Mouse (Mus musculus): Measurements from ENCODE around the gene Lpp.

Gene Lpp

DNA sequence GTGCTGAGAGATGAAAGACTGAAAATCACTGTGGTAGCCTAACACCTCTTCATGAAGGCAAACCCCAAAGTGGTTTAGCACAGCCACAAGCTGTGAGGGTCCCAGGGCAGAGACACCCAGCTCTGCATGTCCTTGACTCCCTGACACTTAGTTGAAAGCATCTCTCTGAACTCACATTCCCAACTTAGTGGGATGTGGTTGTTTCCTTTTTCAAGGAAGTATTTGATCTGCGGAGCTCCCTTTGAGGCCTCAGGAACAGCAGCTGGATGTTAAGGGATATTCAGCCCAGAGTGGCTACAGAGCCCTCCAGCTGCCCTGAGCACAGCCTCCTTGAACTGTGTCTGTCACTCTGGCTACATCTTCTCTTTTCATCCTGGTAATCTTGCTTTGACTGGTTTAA lies 48.0 kb downstream of the Lpp start:
- no peak for DNase-seq

DNA sequence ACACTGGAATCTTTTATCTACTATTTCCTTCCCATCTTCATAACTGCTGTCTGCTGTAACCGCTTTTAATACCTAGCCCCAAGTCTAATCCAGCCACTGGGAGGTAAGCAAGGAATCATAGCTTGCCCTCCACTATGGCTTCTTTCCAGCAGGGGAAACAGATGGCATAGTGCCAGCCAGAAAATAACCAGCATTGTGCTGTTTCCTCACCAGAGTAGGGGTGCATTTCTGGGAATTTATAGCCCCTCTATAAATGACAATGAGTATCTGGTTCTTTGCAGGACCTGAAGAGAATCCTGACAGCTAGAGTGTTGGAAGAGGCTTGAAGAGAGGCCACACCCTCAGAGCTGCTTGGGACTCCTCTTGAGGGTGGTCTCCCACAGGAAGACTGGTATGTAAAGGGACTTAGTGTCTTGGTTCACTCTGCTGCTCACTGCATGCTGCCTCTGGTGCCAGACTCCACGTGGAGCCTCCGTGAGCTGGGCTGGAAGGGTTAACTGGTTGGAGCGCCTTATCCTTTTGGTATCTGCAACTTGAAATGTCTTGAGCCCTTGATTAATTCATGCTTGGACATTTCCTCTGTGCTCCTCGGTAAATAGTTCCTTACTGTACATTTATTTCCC lies 49.3 kb downstream of the Lpp start:
- DNase-seq, result no peak

DNA sequence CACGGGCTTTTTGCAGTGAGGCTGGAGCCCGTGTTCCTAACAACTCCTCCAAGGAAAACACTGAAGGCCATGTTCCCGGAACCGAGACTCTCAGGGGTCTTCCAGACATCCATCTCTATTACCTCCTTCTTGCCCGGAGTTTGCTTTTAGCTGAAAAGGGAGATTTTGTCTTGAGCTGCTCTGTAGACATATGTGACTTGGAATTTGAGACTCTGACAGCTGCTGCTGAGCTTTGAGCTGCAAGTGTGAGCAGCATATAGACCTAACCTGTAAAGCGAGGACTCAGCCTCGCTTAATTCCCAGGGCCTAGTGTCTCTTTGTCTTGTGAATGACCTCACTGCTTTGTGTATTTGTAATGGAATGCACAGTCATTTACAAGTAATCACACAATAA lies 49.8 kb downstream of the Lpp start:
- no peak for DNase-seq

GRCm38 (mm10) chr16:24443555-24443954 lies 50.2 kb downstream of the Lpp start:
- DNase-seq, result no peak

GRCm38 (mm10) chr16:24444818-24445217 lies 51.5 kb downstream of the Lpp start:
- no peak for DNase-seq

GRCm38 (mm10) chr16:24445473-24445872 lies 52.2 kb downstream of the Lpp start:
- DNase-seq, result no peak

DNA sequence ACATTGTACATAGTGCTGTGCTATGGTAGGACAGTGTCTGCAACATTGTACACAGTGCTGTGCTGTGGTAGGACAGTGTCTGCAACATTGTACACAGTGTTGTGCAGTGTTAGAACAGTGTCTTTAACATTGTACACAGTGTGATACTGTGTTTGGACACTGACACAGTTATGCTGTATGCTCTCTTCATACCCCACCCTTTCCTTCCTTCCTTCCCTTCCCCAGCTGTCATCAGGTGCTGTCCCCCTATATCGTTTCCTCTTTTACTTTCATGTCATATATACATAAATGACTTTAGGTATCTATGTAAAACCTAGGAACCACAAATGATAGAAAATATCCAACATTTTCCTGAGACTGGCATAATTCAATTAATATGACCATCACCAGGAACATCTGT lies 53.1 kb downstream of the Lpp start:
- peak in 1 of 2 experiments; percentile 24 for DNase-seq

DNA sequence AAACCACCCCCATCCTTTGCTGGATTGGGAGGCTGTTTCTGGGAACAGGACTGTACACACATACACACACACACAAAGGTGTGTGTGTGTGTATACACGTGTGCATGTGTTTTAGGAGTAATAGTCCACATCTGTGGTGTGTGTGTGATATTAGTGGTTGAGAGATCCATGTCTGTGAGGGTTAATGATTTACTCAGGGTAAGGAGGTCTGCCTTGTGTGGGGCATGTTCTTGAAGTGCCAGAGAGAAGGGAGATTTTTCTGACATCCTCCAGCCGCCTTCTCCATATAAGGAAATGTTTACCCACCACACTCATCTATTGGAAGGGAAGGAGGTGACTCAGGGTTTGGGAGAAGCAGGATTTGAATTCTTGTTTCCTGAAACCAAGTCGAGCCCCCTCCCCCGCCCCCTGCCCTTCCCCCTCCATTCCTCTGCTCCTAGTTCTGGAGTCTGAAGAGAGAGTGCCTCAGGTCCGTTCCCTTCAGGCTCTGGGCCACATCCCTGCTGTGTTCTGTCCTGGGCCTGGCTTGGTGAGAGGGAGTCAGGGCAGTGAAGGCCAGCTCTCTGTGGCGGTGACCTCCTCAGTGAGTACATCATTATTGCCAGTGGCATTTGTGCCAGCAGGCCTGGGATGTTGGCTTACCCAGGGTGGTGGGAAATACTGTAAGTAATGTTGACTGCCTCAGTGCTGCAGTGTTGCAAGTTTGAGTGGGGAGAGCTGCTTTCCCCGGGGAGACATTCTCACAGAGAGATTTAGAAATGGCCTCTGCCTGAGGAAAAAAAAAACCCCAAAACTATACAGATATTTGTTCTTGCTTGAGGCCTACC lies 54.6 kb downstream of the Lpp start:
- DNase-seq, result no peak

DNA sequence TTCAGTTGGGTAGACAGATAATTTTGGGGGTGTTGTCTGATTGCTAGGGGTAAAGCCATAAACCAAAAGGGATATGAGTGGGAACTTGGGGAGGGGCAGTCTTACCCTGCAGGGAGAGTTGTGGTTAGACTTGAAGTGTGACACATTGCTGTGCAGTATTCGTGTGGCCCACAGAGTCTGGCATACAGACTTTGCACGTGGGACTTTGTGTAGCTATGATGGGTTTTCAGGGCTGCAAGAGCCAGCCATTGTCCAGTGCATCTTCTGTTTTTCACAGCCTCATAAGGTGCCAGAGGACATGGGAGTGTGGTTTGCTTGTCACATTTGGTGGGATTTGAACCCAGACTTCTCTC lies 55.2 kb downstream of the Lpp start:
- no peak for DNase-seq

- no peak for DNase-seq
Observed at GRCm38 (mm10) chr16:24449806-24450205, 56.5 kb downstream of the Lpp start.

- DNase-seq, result no peak
Observed at GRCm38 (mm10) chr16:24450256-24450655, 56.9 kb downstream of the Lpp start.

- no peak for DNase-seq
Observed at GRCm38 (mm10) chr16:24451123-24451522, 57.8 kb downstream of the Lpp start.

GRCm38 (mm10) chr16:24453536-24453935 lies 60.2 kb downstream of the Lpp start:
- DNase-seq, result no peak

GRCm38 (mm10) chr16:24454493-24454892 lies 61.2 kb downstream of the Lpp start:
- no peak for DNase-seq

GRCm38 (mm10) chr16:24455361-24455855 lies 62.1 kb downstream of the Lpp start:
- DNase-seq, result no peak

DNA sequence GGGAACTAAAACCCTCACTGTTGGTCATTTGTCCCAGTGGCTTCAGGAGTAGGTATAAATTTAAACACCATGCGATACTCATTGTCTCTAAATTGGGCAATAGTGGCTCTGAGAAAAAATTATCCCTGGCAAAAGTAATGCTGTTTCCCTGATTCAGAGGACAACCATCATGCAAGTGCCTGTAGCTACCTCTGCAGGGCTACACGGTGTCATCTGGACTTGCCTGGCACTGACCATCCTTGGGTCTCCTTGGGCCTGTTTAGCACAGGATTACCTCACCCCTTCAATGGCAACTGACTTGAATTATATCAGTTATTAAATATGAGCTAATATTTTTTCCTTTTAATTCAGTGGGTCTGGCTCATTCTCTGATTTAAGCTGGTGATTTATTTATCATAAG lies 70.5 kb downstream of the Lpp start:
- no peak for DNase-seq

- no peak for DNase-seq
Observed at GRCm38 (mm10) chr16:24464436-24464835, 71.1 kb downstream of the Lpp start.

DNA sequence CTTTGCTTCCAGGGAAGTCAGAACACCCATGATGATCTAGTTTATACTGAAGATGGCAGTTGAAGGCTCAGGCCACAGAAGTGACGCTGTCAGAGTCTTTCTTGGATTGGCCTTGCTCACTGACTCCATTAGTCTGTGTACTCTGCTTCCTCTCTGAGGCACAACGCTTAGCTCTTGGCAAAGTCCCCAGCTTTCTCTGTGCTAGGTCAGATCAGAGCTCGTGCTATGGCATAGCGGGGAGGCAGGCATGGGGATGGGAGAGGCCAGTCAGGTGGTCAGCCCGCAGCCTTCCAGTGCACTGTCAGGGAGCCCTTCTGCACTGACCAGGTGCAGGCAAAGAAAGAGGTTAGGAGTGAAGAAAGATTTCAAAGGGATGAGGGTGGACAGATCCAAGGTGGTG lies 72.3 kb downstream of the Lpp start:
- DNase-seq, result no peak

DNA sequence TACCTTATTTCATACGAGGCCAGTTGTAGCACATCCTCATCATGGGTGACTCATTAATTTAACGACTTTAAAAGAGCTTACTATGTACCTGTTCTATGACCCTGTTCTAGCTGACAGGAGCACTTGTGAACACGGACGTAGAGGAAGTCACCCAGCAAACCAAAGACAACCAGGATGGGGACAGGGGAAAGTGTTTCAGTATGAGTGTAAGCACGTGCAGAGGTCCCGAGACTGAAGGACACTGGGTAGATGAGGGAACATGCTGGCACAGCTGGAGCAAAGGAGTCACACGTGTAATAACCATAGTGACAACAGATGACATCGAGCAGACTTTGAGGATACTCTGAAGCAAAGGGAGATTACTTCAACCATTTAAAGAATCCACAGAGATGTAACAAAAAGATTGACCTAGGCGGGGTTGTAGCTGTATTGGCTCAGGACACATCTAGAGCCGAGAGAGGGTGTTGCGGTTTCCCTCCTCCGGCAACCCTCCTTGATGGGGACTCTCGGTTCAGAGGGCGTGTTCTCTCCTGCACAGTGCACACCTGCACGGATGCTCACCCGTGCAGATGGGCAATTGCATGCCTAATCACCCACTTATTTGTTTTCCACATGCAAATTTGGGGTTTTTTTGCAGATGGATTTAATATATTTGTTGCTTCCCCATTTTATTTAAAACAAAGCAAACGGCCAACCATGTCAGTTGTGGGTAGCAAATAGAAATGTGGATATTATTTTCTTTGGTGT lies 74.4 kb downstream of the Lpp start:
- peak; percentile 44 to 60 for DNase-seq

DNA sequence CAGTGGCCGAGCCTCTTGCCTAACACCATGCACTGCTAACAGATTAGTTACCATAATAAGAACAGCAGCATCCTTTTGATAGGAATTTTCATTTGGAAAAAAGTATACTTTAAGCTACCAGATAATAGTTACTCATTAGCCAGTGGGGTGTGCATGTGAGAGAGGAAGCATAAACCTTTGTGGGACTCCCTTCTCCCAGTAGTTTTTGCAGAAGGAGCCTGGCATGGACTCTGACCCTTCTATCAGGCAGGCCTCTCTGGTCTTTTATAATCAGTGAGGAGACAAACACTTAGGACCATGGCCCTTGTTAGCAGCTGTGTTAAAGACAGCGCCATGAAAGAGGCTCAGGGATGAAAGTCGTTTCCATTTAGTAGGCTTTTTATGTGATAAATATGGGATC lies 76.0 kb downstream of the Lpp start:
- no peak for DNase-seq

- DNase-seq, result no peak
Observed at GRCm38 (mm10) chr16:24470601-24471000, 77.3 kb downstream of the Lpp start.

- no peak for DNase-seq
Observed at GRCm38 (mm10) chr16:24471029-24471428, 77.7 kb downstream of the Lpp start.

GRCm38 (mm10) chr16:24471801-24472200 lies 78.5 kb downstream of the Lpp start:
- DNase-seq, result no peak

DNA sequence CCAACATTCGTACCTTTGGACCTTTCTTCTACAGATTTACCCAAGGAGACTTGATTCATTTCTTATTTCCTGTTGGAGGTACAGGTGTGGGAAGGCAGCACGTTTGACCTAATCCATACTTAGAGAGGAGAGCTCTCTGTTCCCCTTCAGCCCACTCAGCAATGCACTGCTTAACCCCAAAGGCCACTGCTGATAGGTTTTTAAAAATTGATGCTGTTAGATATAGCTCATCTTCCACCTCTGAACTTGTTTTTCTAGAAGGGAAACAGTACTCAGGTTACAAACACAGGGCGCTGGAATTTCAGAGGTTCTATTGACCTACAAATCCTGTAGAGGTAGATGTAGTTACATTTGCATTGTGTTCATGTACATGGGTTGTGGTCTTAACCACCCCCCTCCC lies 80.7 kb downstream of the Lpp start:
- no peak for DNase-seq
